ENCODE assay signal across 14 mouse cellular contexts in the genomic region with DNA sequence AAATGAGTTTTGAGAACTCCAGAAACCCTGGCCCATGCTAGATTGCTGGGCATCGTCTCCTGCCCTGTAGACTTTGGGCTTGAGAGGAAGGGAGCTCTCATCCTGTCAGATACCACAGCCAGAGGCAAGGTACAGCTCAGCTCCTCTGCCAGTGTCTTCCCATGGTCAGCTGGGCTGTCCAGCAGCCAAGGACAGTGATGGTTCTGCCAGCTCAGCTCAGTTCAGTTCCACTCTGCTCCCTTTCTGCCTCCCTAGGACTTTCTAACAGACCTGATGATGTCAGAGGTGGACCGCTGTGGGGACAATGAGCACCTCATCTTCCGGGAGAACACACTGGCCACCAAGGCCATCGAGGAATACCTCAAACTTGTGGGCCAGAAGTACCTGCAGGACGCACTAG.
"Had no signal": no experiment of that assay in that cellular context is flagged by ENCODE, and none has a peak within 500 bp of the region (broad histone marks: within the 10 kb centered on the region; RNA-seq: fewer than 3 reads in every experiment).

No protein-coding gene starts in this region.

- H3K4me3 ChIP-seq: lung, embryonic 15.5 days; midbrain, embryonic 13.5 days; midbrain, embryonic 15.5 days; neural tube, embryonic 12.5 days; stomach, embryonic 15.5 days had no signal

- H3K27me3 ChIP-seq: lung, embryonic 15.5 days; midbrain, embryonic 13.5 days; midbrain, embryonic 15.5 days; neural tube, embryonic 12.5 days; stomach, embryonic 15.5 days had no signal

- DNase-seq: lung, adult 2 months; lung, postnatal 14 days; lung, postnatal 36 days; right cerebral cortex, postnatal 14 days; thymus, adult 2 months; thymus, postnatal 25 days; thymus, postnatal 4 days had no signal

- H3K9ac ChIP-seq: lung, embryonic 15.5 days; midbrain, embryonic 13.5 days; midbrain, embryonic 15.5 days; neural tube, embryonic 12.5 days; stomach, embryonic 15.5 days had no signal

- H3K27ac ChIP-seq: lung, embryonic 15.5 days; macrophage; midbrain, embryonic 13.5 days; midbrain, embryonic 15.5 days; neural tube, embryonic 12.5 days; stomach, embryonic 15.5 days; stomach, postnatal 0 days had no signal
